Comparison of ENCODE assay signal across 17 mouse cellular contexts in genomic region chrX:13631599-13632283, GRCm38 (mm10). TPM values are rescaled to one million over a fixed set of nuclear protein-coding genes. Genes with fewer than 3 reads are reported as not detected.
DNase-seq lines count a peak whose midpoint lies in the region; ATAC-seq lines count a peak whose summit lies in the region.
"Had no signal": no experiment of that assay in that cellular context is flagged by ENCODE, and none has a peak within 500 bp of the region (broad histone marks: within the 10 kb centered on the region; RNA-seq: fewer than 3 reads in every experiment).

Gene Gpr34, plus strand, starts transcription at chrX:13632089.

- no peak for ATAC-seq in CD4-positive, CD25-positive, alpha-beta regulatory T cell, adult 4 months
- ATAC-seq in common myeloid progenitor, adult 5-6 weeks (replicated peaks; ENCODE audit: low read depth, poor library complexity, severe bottlenecking), result peak; percentile 88
- no peak for ATAC-seq in forebrain, embryonic 14.5 days

- peak within 1 kb of the TSS; percentile 73 for H3K27ac ChIP-seq in macrophage
- H3K27ac ChIP-seq in forebrain, embryonic 14.5 days (ENCODE audit: low read depth, low read length), result no peak within 1 kb of the TSS
- H3K27ac ChIP-seq: embryonic facial prominence, embryonic 13.5 days; heart, embryonic 15.5 days; hindbrain, embryonic 15.5 days; limb, embryonic 10.5 days; liver, embryonic 13.5 days; midbrain, embryonic 10.5 days; neural tube, embryonic 13.5 days had no signal

- H3K4me3 ChIP-seq in macrophage (ENCODE audit: inconsistent target), result 0 out of 2 replicates have a peak within 1 kb of the TSS, but pooled peaks have one; percentile 0
- H3K4me3 ChIP-seq in forebrain, embryonic 14.5 days (ENCODE audit: low read depth, low read length), result no peak within 1 kb of the TSS
- H3K4me3 ChIP-seq: embryonic facial prominence, embryonic 13.5 days; heart, embryonic 15.5 days; hindbrain, embryonic 15.5 days; limb, embryonic 10.5 days; liver, embryonic 13.5 days; midbrain, embryonic 10.5 days; neural tube, embryonic 13.5 days had no signal

- H3K79me2 ChIP-seq in macrophage (ENCODE audit: inconsistent target), result no peaks in the 10 kb centered on the region; the same call in 1 of the 2 replicates

- DNase-seq in layer of hippocampus, postnatal 10 days (ENCODE audit: low spot score in 2 of 2), result no peak
- no peak for DNase-seq in layer of hippocampus, adult 18-20 months (ENCODE audit: low spot score in 2 of 2)
- no peak for DNase-seq in forebrain, embryonic 14.5 days (ENCODE audit: low spot score)
- no peak for DNase-seq in kidney, postnatal 36 days
- DNase-seq: kidney, adult 2 months; liver, embryonic 13.5 days; lung, postnatal 10 days; thymus, adult 18-20 months had no signal

- no peaks in the 10 kb centered on the region for H3K4me1 ChIP-seq in forebrain, embryonic 14.5 days (ENCODE audit: control insufficient read depth, insufficient read depth, low read length)
- H3K4me1 ChIP-seq: embryonic facial prominence, embryonic 13.5 days; heart, embryonic 15.5 days; hindbrain, embryonic 15.5 days; limb, embryonic 10.5 days; liver, embryonic 13.5 days; midbrain, embryonic 10.5 days; neural tube, embryonic 13.5 days had no signal

- H3K9ac ChIP-seq in forebrain, embryonic 14.5 days (ENCODE audit: low read length), result no peak within 1 kb of the TSS
- H3K9ac ChIP-seq: embryonic facial prominence, embryonic 13.5 days; heart, embryonic 15.5 days; hindbrain, embryonic 15.5 days; liver, embryonic 13.5 days; neural tube, embryonic 13.5 days had no signal

- H3K9me3 ChIP-seq in forebrain, embryonic 14.5 days (replicated peaks; ENCODE audit: control insufficient read depth, low read length), result no peaks in the 10 kb centered on the region
- H3K9me3 ChIP-seq: embryonic facial prominence, embryonic 13.5 days; heart, embryonic 15.5 days; hindbrain, embryonic 15.5 days; limb, embryonic 10.5 days; liver, embryonic 13.5 days; midbrain, embryonic 10.5 days; neural tube, embryonic 13.5 days had no signal

- WGBS in macrophage (ENCODE audit: missing documents), result 23% methylated on average over 5 of the region's 5 CpGs
- 66% methylated on average over 5 of the region's 5 CpGs for WGBS in forebrain, embryonic 14.5 days

- no peaks in the 10 kb centered on the region for H3K36me3 ChIP-seq in macrophage (ENCODE audit: inconsistent target)
- H3K36me3 ChIP-seq in forebrain, embryonic 14.5 days (ENCODE audit: control insufficient read depth, insufficient read depth, low read length), result no peaks in the 10 kb centered on the region
- H3K36me3 ChIP-seq: embryonic facial prominence, embryonic 13.5 days; heart, embryonic 15.5 days; hindbrain, embryonic 15.5 days; limb, embryonic 10.5 days; liver, embryonic 13.5 days; midbrain, embryonic 10.5 days; neural tube, embryonic 13.5 days had no signal

- no peaks in the 10 kb centered on the region for H3K27me3 ChIP-seq in forebrain, embryonic 14.5 days (replicated peaks; ENCODE audit: control insufficient read depth, insufficient read depth, low read length)
- H3K27me3 ChIP-seq: heart, embryonic 15.5 days; hindbrain, embryonic 15.5 days; liver, embryonic 13.5 days; neural tube, embryonic 13.5 days had no signal

- no peak within 1 kb of the TSS for H3K4me2 ChIP-seq in forebrain, embryonic 14.5 days (ENCODE audit: low read length)
- H3K4me2 ChIP-seq: embryonic facial prominence, embryonic 13.5 days; heart, embryonic 15.5 days; hindbrain, embryonic 15.5 days; liver, embryonic 13.5 days; neural tube, embryonic 13.5 days had no signal

RNA-seq across cellular contexts. Expression of gene Gpr34, which starts in this region (rescaled TPM):
- total RNA-seq in layer of hippocampus, postnatal 10 days (2021), result 10 to 100 TPM; 10.6 to 12.5 TPM
- total RNA-seq in layer of hippocampus, adult 18-20 months (2021), result 10 to 100 TPM in 1 of 2 experiments, 1 to 10 TPM in 1; 9.2 to 22.3 TPM
- polyA plus RNA-seq in CD4-positive, CD25-positive, alpha-beta regulatory T cell, adult 4 months (2017; shearing (Covaris generic)), result 10 to 100 TPM; 39.1 to 41.9 TPM
- total RNA-seq in common myeloid progenitor, adult 5-6 weeks (2017), result 0.46 TPM in 1 of 2 replicates, not detected in the other
- total RNA-seq in macrophage (2018; cell fraction: chromatin; rRNA removed), result 1 to 10 TPM in 4 of 26 experiments, under 1 TPM in 9, not detected in 13; 0.29 to 7.7 (median 0.88) TPM
- 10 to 100 TPM in 12 of 26 experiments, 1 to 10 TPM in 2, under 1 TPM in 12; 0.40 to 26.6 (median 4.5) TPM for total RNA-seq in macrophage (2018; cell fraction: cytosol; rRNA removed)
- total RNA-seq in macrophage (2018; cell fraction: nucleus; rRNA removed), result 10 to 100 TPM in 2 of 26 experiments, 1 to 10 TPM in 10, under 1 TPM in 11, not detected in 3; 0.33 to 17.4 (median 2.7) TPM
- polyA plus RNA-seq in macrophage (2018), result 10.4 to 30.0 TPM (median 24.8 TPM) in 3 replicates
- 3.8 and 4.1 TPM in 2 replicates for polyA plus RNA-seq in forebrain, embryonic 14.5 days (2014; fragmentation: Nextera tagmentation; extraction: Ambion mirVana)

Comparison
In these comparisons a context has a peak if more than half of its experiments do, and no peak if none do; other contexts are left out.
1. Peak in ATAC-seq in common myeloid progenitor, adult 5-6 weeks; RNA of the gene not detected or under 1 TPM.